Mouse (Mus musculus) thymus, adult 2 months (tissue): Measurements from ENCODE around the gene Ell.

Experiments
- CTCF ChIP-seq: fragments of 200-500 bp; IDR thresholded peaks from 2 replicates; pipeline ENCODE4 v1.5.1; 2012; ENCODE audit warnings: mild to moderate bottlenecking, control low read depth, low read length, moderate library complexity, borderline replicate concordance; ENCODE audit not compliant: control insufficient read depth, poor library complexity, insufficient read depth; ENCODE audit errors: extremely low read depth
- POLR2A ChIP-seq: fragments of 200-500 bp; IDR thresholded peaks from 2 replicates; pipeline ENCODE4 v1.6.1; 2012; ENCODE audit warnings: mild to moderate bottlenecking, low read length, control low read depth, moderate library complexity; ENCODE audit not compliant: control insufficient read depth, poor library complexity, insufficient read depth; ENCODE audit errors: extremely low read depth

GRCm38 (mm10) chr8:70585258-70585652 is 46.0 kb downstream of the Ell start:
- no peak for TF ChIP-seq POLR2A
- TF ChIP-seq CTCF: peak; percentile 92
